Mouse (Mus musculus) stomach, postnatal 0 days (tissue): ENCODE results near the gene Ppdpf. TPM values are rescaled to one million over a fixed set of nuclear protein-coding genes. Genes with fewer than 3 reads are reported as not detected.
A peak's percentile ranks its signal among the peaks of the same experiment; 100 is the strongest.

Experiments used
- ATAC-seq: fragments of 200-750 bp; cut with Nextera tagmentation; 2 replicates; pipeline ENCODE4 v1.8.0; 2017; ENCODE audit not compliant: low FRiP score, low TSS enrichment
- DNase-seq: peaks from one replicate; pipeline ENCODE4 v3.0.0-alpha.2; 2016; ENCODE audit warnings: low spot score
- H3K27ac ChIP-seq: fragments of 300-500 bp; sonication (generic); replicated peaks from 2 replicates; pipeline ENCODE4 v1.5.1; 2014; ENCODE audit warnings: mild to moderate bottlenecking, control low read depth
- H3K27me3 ChIP-seq: fragments of 300-500 bp; sonication (generic); 2 replicates; pipeline ENCODE4 v1.6.1; 2014; ENCODE audit warnings: low read length; ENCODE audit not compliant: control insufficient read depth, insufficient read depth
- H3K36me3 ChIP-seq: fragments of 300-500 bp; sonication (generic); 2 replicates; pipeline ENCODE4 v1.6.1; 2014; ENCODE audit warnings: low read length, mixed read lengths; ENCODE audit not compliant: control insufficient read depth, insufficient read depth
- H3K4me1 ChIP-seq: fragments of 300-500 bp; sonication (generic); replicated peaks from 2 replicates; pipeline ENCODE4 v1.6.1; 2014; ENCODE audit warnings: antibody characterized with exemption; ENCODE audit not compliant: control insufficient read depth, insufficient read depth
- H3K4me2 ChIP-seq: fragments of 300-500 bp; sonication (generic); replicated peaks from 2 replicates; pipeline ENCODE4 v1.6.1; 2014; ENCODE audit warnings: low read depth, mild to moderate bottlenecking, control low read depth, moderate library complexity
- H3K4me3 ChIP-seq: fragments of 300-500 bp; sonication (generic); 2 replicates; pipeline ENCODE4 v1.5.1; 2014; ENCODE audit warnings: low read depth, low read length, control low read depth
- H3K9ac ChIP-seq: fragments of 300-500 bp; sonication (generic); 2 replicates; pipeline ENCODE4 v1.6.1; 2014; ENCODE audit warnings: mild to moderate bottlenecking, low read length, control low read depth, mixed read lengths
- H3K9me3 ChIP-seq: fragments of 300-500 bp; sonication (generic); 2 replicates; pipeline ENCODE4 v1.6.1; 2016; ENCODE audit warnings: low read length; ENCODE audit not compliant: control insufficient read depth
- CTCF ChIP-seq: IDR thresholded peaks from 2 replicates; pipeline ENCODE4 v1.5.1; 2016; ENCODE audit warnings: antibody characterized with exemption, low read depth, mild to moderate bottlenecking, moderate library complexity
- EP300 ChIP-seq: optimal IDR thresholded peaks from 2 replicates; pipeline ENCODE3; 2016; ENCODE audit warnings: antibody characterized with exemption
- WGBS: fragments of 180-500 bp; shearing (Covaris S2); extraction: QIAGEN DNeasy Blood & Tissue Kit; methylation state at CpG from one replicate; pipeline ENCODE4 v1.1.7; 2014; 5-methylcytosine and 5-hydroxymethylcytosine counted together
- polyA plus RNA-seq: library from polyadenylated mRNA; unstranded; fragments of >200 nt; fragmentation: Nextera tagmentation; extraction: Ambion mirVana; gene quantifications from 2 replicates; pipeline ENCODE4 v1.2.1, GENCODE M21; 2015

Ppdpf gene
- polyA plus RNA-seq, 1 experiment from 2014 or later = 310 TPM

DNA sequence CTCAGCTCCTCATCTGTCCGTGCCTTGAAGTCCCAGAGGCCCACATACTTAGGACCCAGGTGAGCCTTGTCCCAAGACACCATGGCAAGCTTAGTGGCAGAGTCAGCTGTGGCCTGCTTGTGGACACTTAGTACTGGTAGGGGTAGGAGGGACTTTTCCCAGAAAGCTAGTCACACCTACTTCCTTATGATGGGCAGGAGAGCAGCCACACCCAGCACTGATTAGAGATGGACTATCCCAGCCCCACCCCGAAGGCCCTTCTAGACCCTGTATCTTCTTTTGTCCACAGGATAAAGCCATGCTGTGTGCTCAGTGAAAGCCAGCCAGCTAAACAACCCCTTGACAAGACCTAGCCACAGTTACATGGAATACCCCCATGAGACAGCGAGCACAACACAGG lies 15.4 kb downstream of the Ppdpf start, which contains the start of gene Ptk6:
Gene Ptk6, minus strand, starts transcription at position 368 of the 400 bp plus-strand sequence.
- no peak within 1 kb of the TSS for H3K4me2 ChIP-seq
- H3K4me3 ChIP-seq = no peak within 1 kb of the TSS
- 74% methylated on average over 3 of the region's 3 CpGs for WGBS
- H3K27me3 ChIP-seq = no peaks in the 10 kb centered on the region
- TF ChIP-seq CTCF = no peak
- no peak for TF ChIP-seq EP300
- ATAC-seq (peak; percentile 16; the same call in 1 of the 2 replicates), DNase-seq (no peak)
- H3K9me3 ChIP-seq = no peaks in the 10 kb centered on the region
- no peak within 1 kb of the TSS for H3K9ac ChIP-seq
- H3K36me3 ChIP-seq = no peaks in the 10 kb centered on the region
- H3K4me1 ChIP-seq = no peaks in the 10 kb centered on the region
- H3K27ac ChIP-seq = peak within 1 kb of the TSS; percentile 18; the same call in 1 of the 2 replicates

DNA sequence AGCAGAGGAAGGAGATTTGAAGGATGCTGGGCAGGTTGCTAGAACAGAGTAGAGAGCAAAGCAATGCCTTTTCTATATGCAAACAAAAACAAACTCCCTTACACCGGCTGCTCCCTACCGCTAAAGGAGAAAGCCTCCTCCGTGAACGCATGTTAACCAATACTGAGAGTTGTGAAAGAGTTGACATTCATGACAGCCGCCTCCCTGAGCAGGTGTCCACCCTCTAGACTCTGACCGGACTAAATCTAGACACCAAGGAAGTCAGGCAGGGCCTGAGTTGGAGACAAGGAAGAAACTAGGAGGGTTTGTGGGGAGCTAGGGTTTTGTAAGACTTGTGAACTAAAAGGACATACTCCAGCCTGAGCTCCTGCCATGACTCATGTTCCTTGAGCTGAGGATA lies 15.8 kb downstream of the Ppdpf start:
- Histone ChIP-seq H3K4me2 (no peak overlapping the region), H3K4me3 (no peak overlapping the region), H3K27ac (0 out of 2 replicates have a peak overlapping the region, but pooled peaks have one; percentile 8), H3K27me3 (no peaks in the 10 kb centered on the region), H3K9ac (no peak overlapping the region), H3K9me3 (no peaks in the 10 kb centered on the region), H3K36me3 (no peaks in the 10 kb centered on the region), H3K4me1 (no peaks in the 10 kb centered on the region)
- DNase-seq (no peak), ATAC-seq (no peak)
- WGBS = 62% methylated on average over 6 of the region's 6 CpGs
- no peak for TF ChIP-seq CTCF
- no peak for TF ChIP-seq EP300

DNA sequence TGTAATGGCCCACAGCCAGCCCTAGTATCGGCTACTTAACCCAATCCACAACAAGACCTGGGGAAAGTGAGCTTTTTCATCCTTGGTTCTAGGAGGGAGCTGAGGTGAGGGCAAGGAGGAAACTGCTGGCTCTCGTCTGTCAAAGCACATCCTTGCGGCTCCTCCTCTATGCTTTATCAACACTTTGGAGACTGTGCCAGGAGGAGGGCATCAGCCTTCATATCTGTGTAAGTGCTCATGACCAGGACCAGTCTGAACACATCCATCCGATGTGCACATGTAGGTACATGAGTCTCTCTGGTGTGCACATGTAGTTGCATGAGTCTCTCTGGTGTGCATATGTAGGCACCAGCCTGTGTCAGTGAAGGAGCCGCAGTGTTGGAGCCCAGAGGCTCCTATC lies 18.6 kb downstream of the Ppdpf start:
- Histone ChIP-seq H3K4me1 (no peaks in the 10 kb centered on the region), H3K9me3 (no peaks in the 10 kb centered on the region), H3K27me3 (no peaks in the 10 kb centered on the region), H3K4me3 (no peak overlapping the region), H3K4me2 (no peak overlapping the region), H3K36me3 (no peaks in the 10 kb centered on the region), H3K9ac (no peak overlapping the region), H3K27ac (no peak overlapping the region)
- DNase-seq (no peak), ATAC-seq (no peak)
- TF ChIP-seq CTCF = no peak
- no peak for TF ChIP-seq EP300
- WGBS = 81% methylated on average over 5 of the region's 5 CpGs

DNA sequence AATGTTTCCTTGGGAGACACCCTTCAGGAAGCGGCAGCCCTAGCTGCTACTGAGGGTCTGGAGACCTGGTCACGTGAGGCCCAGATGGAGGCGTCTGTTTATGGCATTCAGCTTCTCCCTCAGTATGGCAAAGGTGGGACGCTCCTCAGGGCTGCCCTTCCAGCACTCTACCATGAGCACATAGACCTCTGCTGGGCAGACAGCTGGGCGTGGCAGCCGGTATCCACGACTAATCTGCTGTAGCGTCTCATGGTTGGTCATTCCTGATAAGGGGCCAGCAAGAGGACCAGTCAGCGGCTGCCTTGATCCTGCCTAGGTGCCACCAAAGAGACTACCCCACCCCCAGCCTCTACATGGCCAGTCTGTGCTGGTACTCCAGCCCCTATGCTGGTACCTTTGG lies 19.1 kb downstream of the Ppdpf start:
- DNase-seq (no peak), ATAC-seq (0 out of 2 replicates have a peak, but pooled peaks have one; percentile 8)
- TF ChIP-seq CTCF (no peak), EP300 (no peak)
- Histone ChIP-seq H3K4me2 (no peak overlapping the region), H3K9me3 (no peaks in the 10 kb centered on the region), H3K9ac (no peak overlapping the region), H3K27me3 (no peaks in the 10 kb centered on the region), H3K4me1 (no peaks in the 10 kb centered on the region), H3K4me3 (no peak overlapping the region), H3K27ac (no peak overlapping the region), H3K36me3 (no peaks in the 10 kb centered on the region)
- WGBS = 57% methylated on average over 9 of the region's 9 CpGs

DNA sequence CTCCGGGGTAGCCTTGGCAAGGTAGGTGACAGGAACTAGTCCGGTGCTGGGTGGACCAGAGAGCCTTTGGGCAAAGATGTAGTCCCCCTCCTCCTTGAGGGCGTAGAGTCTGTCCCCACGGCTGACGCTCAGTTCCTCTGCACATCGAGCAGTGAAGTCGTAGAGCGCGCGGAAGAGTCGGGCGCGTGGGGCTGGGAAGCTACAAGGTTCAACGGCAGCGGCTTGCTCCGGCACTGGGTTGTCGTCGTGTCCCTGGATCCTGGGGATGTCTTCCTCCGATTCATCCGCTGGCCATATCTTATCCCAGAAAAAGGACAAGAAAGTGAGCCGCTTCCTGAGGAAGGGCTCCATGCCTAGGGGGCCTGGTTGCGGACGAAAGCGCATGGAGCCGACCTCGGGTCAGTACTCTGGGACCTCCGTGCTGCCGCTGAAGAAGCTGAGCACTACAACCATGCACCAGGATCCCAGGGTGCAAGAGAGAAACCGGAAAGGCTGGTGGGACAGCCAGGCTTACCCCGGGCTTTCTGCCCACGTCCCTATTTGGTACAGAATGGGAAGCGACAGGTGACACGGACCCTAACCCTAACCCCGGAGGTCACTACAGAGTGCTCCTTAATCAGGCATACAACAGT lies 25.5 kb downstream of the Ppdpf start:
- no peak for DNase-seq
- TF ChIP-seq EP300 (no peak), CTCF (no peak)
- 6% methylated on average over 34 of the region's 34 CpGs for WGBS
- Histone ChIP-seq H3K27ac (no peak overlapping the region), H3K4me1 (no peaks in the 10 kb centered on the region), H3K9ac (peak overlapping the region; percentile 31), H3K4me2 (peak overlapping the region; percentile 59), H3K36me3 (no peaks in the 10 kb centered on the region), H3K27me3 (no peaks in the 10 kb centered on the region), H3K9me3 (no peaks in the 10 kb centered on the region), H3K4me3 (peak overlapping the region; percentile 39)
- ATAC-seq = peak; percentile 12; the same call in 1 of the 2 replicates

DNA sequence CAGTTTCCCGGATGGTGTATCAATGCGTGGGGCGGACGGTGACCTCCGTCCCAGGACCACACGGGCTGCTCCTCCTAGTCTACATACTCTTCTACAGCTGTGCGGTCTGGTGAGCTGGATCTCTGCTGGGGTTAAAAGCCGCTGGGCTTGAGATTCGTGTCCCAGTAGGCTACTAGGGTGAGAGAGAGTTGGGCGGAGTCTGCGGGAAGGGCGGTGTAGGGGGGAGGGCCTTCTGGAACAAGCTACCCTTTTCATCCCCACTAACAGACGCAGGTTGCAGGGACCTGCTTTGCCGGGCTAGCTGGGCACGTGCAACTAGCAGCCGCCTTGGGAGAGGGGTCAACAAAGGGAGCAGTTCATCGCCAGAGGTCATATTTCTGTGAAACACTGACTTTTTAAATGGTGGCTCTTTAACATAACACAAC lies 26.0 kb downstream of the Ppdpf start, which contains the start of gene Srms:
Gene Srms, minus strand, starts transcription at position 165 of the 425 bp plus-strand sequence.
- TF ChIP-seq CTCF (no peak), EP300 (no peak)
- peak within 1 kb of the TSS; percentile 59 for H3K4me2 ChIP-seq
- H3K4me3 ChIP-seq = peak within 1 kb of the TSS; percentile 39
- 4% methylated on average over 17 of the region's 17 CpGs for WGBS
- DNase-seq = peak; percentile 57
- no peaks in the 10 kb centered on the region for H3K36me3 ChIP-seq
- H3K27me3 ChIP-seq = no peaks in the 10 kb centered on the region
- no peak within 1 kb of the TSS for H3K27ac ChIP-seq
- no peaks in the 10 kb centered on the region for H3K9me3 ChIP-seq
- ATAC-seq = peak; percentile 77; the same call in 1 of the 2 replicates
- peak within 1 kb of the TSS; percentile 31 for H3K9ac ChIP-seq
- H3K4me1 ChIP-seq = no peaks in the 10 kb centered on the region
